Mouse (Mus musculus) erythroblast, embryonic 14.5 days (primary cell): ENCODE data around the gene St3gal5. TPM values are rescaled to one million over a fixed set of nuclear protein-coding genes. Genes with fewer than 3 reads are reported as not detected.

ENCODE experiments used
- H3K27me3 ChIP-seq: 2 replicates; pipeline ENCODE4 v1.6.1; 2012; ENCODE audit warnings: inconsistent platforms; ENCODE audit not compliant: control insufficient read depth
- H3K36me3 ChIP-seq: 2 replicates; pipeline ENCODE4 v1.6.1; 2012; ENCODE audit warnings: mild to moderate bottlenecking, inconsistent platforms; ENCODE audit not compliant: control insufficient read depth
- H3K4me1 ChIP-seq: 2 replicates; pipeline ENCODE4 v1.6.1; 2012; ENCODE audit warnings: inconsistent platforms; ENCODE audit not compliant: control insufficient read depth
- H3K4me3 ChIP-seq: replicated peaks from 2 replicates; pipeline ENCODE3; 2012; ENCODE audit warnings: moderate library complexity, mild to moderate bottlenecking, inconsistent platforms
- H3K9me3 ChIP-seq: 2 replicates; pipeline ENCODE4 v1.6.1; 2012; ENCODE audit warnings: low read length, inconsistent platforms, mixed read lengths; ENCODE audit not compliant: control insufficient read depth
- GATA1 ChIP-seq: IDR thresholded peaks from 2 replicates; pipeline ENCODE4 v1.6.1; 2012; ENCODE audit warnings: low read length, inconsistent platforms, mixed read lengths
- TAL1 ChIP-seq: IDR thresholded peaks from 3 replicates; pipeline ENCODE4 v1.6.1; 2012; ENCODE audit warnings: low read length, inconsistent platforms, mixed read lengths
- polyA plus RNA-seq: library from polyadenylated mRNA; stranded (reverse); fragments of >175 nt; gene quantifications from 2 replicates; pipeline ENCODE4 v1.2.3, GENCODE M21; 2012

Gene St3gal5
- polyA plus RNA-seq, 1 experiment: 56.9 TPM

GRCm38 (mm10) chr6:72164321-72165275, 67.2 kb downstream of the St3gal5 start:
- TF ChIP-seq TAL1 (no peak), GATA1 (no peak)
- Histone ChIP-seq H3K9me3 (no peaks in the 10 kb centered on the region), H3K4me3 (no peak overlapping the region), H3K36me3 (no peaks in the 10 kb centered on the region; the same call in 1 of the 2 replicates), H3K27me3 (peaks cover 10% of the 10 kb centered on the region), H3K4me1 (peaks cover 14% of the 10 kb centered on the region)

GRCm38 (mm10) chr6:72165907-72166306, 68.5 kb downstream of the St3gal5 start:
- Histone ChIP-seq H3K36me3 (no peaks in the 10 kb centered on the region), H3K4me3 (no peak overlapping the region), H3K27me3 (peaks cover 6% of the 10 kb centered on the region), H3K9me3 (no peaks in the 10 kb centered on the region), H3K4me1 (peaks cover 13% of the 10 kb centered on the region)
- TF ChIP-seq GATA1 (no peak), TAL1 (no peak)

GRCm38 (mm10) chr6:72171391-72171790, 74.0 kb downstream of the St3gal5 start:
- no peak for TF ChIP-seq TAL1
- TF ChIP-seq GATA1: no peak
- Histone ChIP-seq H3K9me3 (no peaks in the 10 kb centered on the region), H3K4me1 (peaks cover 2% of the 10 kb centered on the region), H3K4me3 (no peak overlapping the region), H3K27me3 (no peaks in the 10 kb centered on the region; the same call in 1 of the 2 replicates), H3K36me3 (no peaks in the 10 kb centered on the region)

- Histone ChIP-seq H3K4me1 (peaks cover 2% of the 10 kb centered on the region), H3K4me3 (no peak overlapping the region), H3K36me3 (no peaks in the 10 kb centered on the region), H3K27me3 (no peaks in the 10 kb centered on the region; the same call in 1 of the 2 replicates), H3K9me3 (no peaks in the 10 kb centered on the region)
- no peak for TF ChIP-seq GATA1
- no peak for TF ChIP-seq TAL1
Measured at GRCm38 (mm10) chr6:72173350-72173749, 76.0 kb downstream of the St3gal5 start.

- no peaks in the 10 kb centered on the region for H3K36me3 ChIP-seq
- TF ChIP-seq TAL1: no peak
- H3K27me3 ChIP-seq: peaks cover 2% of the 10 kb centered on the region; the same call in 1 of the 2 replicates
- peaks cover 1% of the 10 kb centered on the region for H3K4me1 ChIP-seq
- no peak overlapping the region for H3K4me3 ChIP-seq
- H3K9me3 ChIP-seq: no peaks in the 10 kb centered on the region
Measured at GRCm38 (mm10) chr6:72175419-72175818, 78.0 kb downstream of the St3gal5 start.

GRCm38 (mm10) chr6:72176004-72176403, 78.6 kb downstream of the St3gal5 start:
- TF ChIP-seq TAL1 (no peak), GATA1 (no peak)

GRCm38 (mm10) chr6:72177417-72177816, 80.0 kb downstream of the St3gal5 start:
- H3K36me3 ChIP-seq: no peaks in the 10 kb centered on the region
- no peak overlapping the region for H3K4me3 ChIP-seq
- peaks cover 2% of the 10 kb centered on the region; the same call in 1 of the 2 replicates for H3K27me3 ChIP-seq
- no peaks in the 10 kb centered on the region; the same call in 1 of the 2 replicates for H3K4me1 ChIP-seq
- no peaks in the 10 kb centered on the region for H3K9me3 ChIP-seq
- no peak for TF ChIP-seq GATA1
- TF ChIP-seq TAL1: no peak

More at GRCm38 (mm10) chr6:72176004-72176403, 78.6 kb downstream of the St3gal5 start:
- Histone ChIP-seq H3K36me3 (no peaks in the 10 kb centered on the region), H3K4me1 (no peaks in the 10 kb centered on the region; the same call in 1 of the 2 replicates), H3K27me3 (peaks cover 2% of the 10 kb centered on the region; the same call in 1 of the 2 replicates), H3K4me3 (no peak overlapping the region), H3K9me3 (no peaks in the 10 kb centered on the region)

GRCm38 (mm10) chr6:72179006-72179405, 81.6 kb downstream of the St3gal5 start:
- no peaks in the 10 kb centered on the region for H3K4me1 ChIP-seq
- H3K36me3 ChIP-seq: no peaks in the 10 kb centered on the region
- H3K27me3 ChIP-seq: peaks cover 2% of the 10 kb centered on the region; the same call in 1 of the 2 replicates
- no peaks in the 10 kb centered on the region for H3K9me3 ChIP-seq
- TF ChIP-seq GATA1 (no peak), TAL1 (no peak)
- no peak overlapping the region for H3K4me3 ChIP-seq
